Mouse (Mus musculus): Measurements from ENCODE around the gene Mad1l1. TPM values are rescaled to one million over a fixed set of nuclear protein-coding genes. Genes with fewer than 3 reads are reported as not detected.

Mad1l1 gene
- polyA plus RNA-seq, 2 experiments: 31.8 to 38.2 TPM

- H3K27me3 ChIP-seq (ENCODE audit: control insufficient read depth, insufficient read depth, low read length): no peaks in the 10 kb centered on the region
- no peak overlapping the region for H3K27ac ChIP-seq (replicated peaks; ENCODE audit: low read depth, low read length)
- H3K36me3 ChIP-seq (ENCODE audit: control insufficient read depth, insufficient read depth, low read length): no peaks in the 10 kb centered on the region
- no peak overlapping the region for H3K9ac ChIP-seq (ENCODE audit: low read depth, low read length, severe bottlenecking)
- WGBS: 73% methylated on average over 9 of the region's 9 CpGs
- DNase-seq (ENCODE audit: low spot score) (no peak), ATAC-seq (ENCODE audit: low FRiP score, low read depth) (no peak)
- no peak for TF ChIP-seq POLR2A (IDR thresholded peaks at IDR 0.05; ENCODE audit: borderline replicate concordance, extremely low read depth, insufficient read depth, insufficient read length)
- no peaks in the 10 kb centered on the region for H3K9me3 ChIP-seq (ENCODE audit: control insufficient read depth, low read length)
- no peaks in the 10 kb centered on the region for H3K4me1 ChIP-seq (ENCODE audit: control insufficient read depth, insufficient read depth, low read length)
- no peak overlapping the region for H3K4me2 ChIP-seq (replicated peaks; ENCODE audit: low read depth, low read length, severe bottlenecking)
- no peak overlapping the region for H3K4me3 ChIP-seq (replicated peaks; ENCODE audit: low read length)
Observed at GRCm38 (mm10) chr5:139979371-139979770, 342.0 kb downstream of the Mad1l1 start.

GRCm38 (mm10) chr5:139978525-139979276 is 342.7 kb downstream of the Mad1l1 start:
- Histone ChIP-seq H3K4me1 (ENCODE audit: control insufficient read depth, insufficient read depth, low read length) (no peaks in the 10 kb centered on the region), H3K9me3 (ENCODE audit: control insufficient read depth, low read length) (no peaks in the 10 kb centered on the region), H3K4me3 (replicated peaks; ENCODE audit: low read length) (no peak overlapping the region), H3K27ac (replicated peaks; ENCODE audit: low read depth, low read length) (no peak overlapping the region), H3K27me3 (ENCODE audit: control insufficient read depth, insufficient read depth, low read length) (no peaks in the 10 kb centered on the region), H3K36me3 (ENCODE audit: control insufficient read depth, insufficient read depth, low read length) (no peaks in the 10 kb centered on the region), H3K9ac (ENCODE audit: low read depth, low read length, severe bottlenecking) (no peak overlapping the region), H3K4me2 (replicated peaks; ENCODE audit: low read depth, low read length, severe bottlenecking) (no peak overlapping the region)
- 4% methylated on average over 13 of the region's 13 CpGs for WGBS
- peak; percentile 30 for DNase-seq (ENCODE audit: low spot score)
- no peak for TF ChIP-seq POLR2A (IDR thresholded peaks at IDR 0.05; ENCODE audit: borderline replicate concordance, extremely low read depth, insufficient read depth, insufficient read length)
- no peak for ATAC-seq (ENCODE audit: low FRiP score, low read depth)

GRCm38 (mm10) chr5:139977476-139977875 is 343.9 kb downstream of the Mad1l1 start:
- TF ChIP-seq POLR2A (IDR thresholded peaks at IDR 0.05; ENCODE audit: borderline replicate concordance, extremely low read depth, insufficient read depth, insufficient read length): no peak
- H3K4me3 ChIP-seq (replicated peaks; ENCODE audit: low read length): no peak overlapping the region
- no peak overlapping the region for H3K4me2 ChIP-seq (replicated peaks; ENCODE audit: low read depth, low read length, severe bottlenecking)
- H3K9me3 ChIP-seq (ENCODE audit: control insufficient read depth, low read length): no peaks in the 10 kb centered on the region
- DNase-seq (ENCODE audit: low spot score): no peak
- no peaks in the 10 kb centered on the region for H3K4me1 ChIP-seq (ENCODE audit: control insufficient read depth, insufficient read depth, low read length)
- 0 out of 2 replicates have a peak, but pooled peaks cover 4% of the 10 kb centered on the region for H3K27me3 ChIP-seq (ENCODE audit: control insufficient read depth, insufficient read depth, low read length)
- WGBS: 25% methylated on average over 8 of the region's 8 CpGs
- H3K36me3 ChIP-seq (ENCODE audit: control insufficient read depth, insufficient read depth, low read length): no peaks in the 10 kb centered on the region
- no peak overlapping the region for H3K9ac ChIP-seq (ENCODE audit: low read depth, low read length, severe bottlenecking)
- ATAC-seq (ENCODE audit: low FRiP score, low read depth): no peak
- H3K27ac ChIP-seq (replicated peaks; ENCODE audit: low read depth, low read length): no peak overlapping the region

GRCm38 (mm10) chr5:139976584-139976983 is 344.8 kb downstream of the Mad1l1 start:
- no peak overlapping the region for H3K27ac ChIP-seq (replicated peaks; ENCODE audit: low read depth, low read length)
- H3K4me2 ChIP-seq (replicated peaks; ENCODE audit: low read depth, low read length, severe bottlenecking): no peak overlapping the region
- no peak for ATAC-seq (ENCODE audit: low FRiP score, low read depth)
- H3K9ac ChIP-seq (ENCODE audit: low read depth, low read length, severe bottlenecking): no peak overlapping the region
- H3K4me1 ChIP-seq (ENCODE audit: control insufficient read depth, insufficient read depth, low read length): no peaks in the 10 kb centered on the region
- no peak overlapping the region for H3K4me3 ChIP-seq (replicated peaks; ENCODE audit: low read length)
- H3K27me3 ChIP-seq (ENCODE audit: control insufficient read depth, insufficient read depth, low read length): 0 out of 2 replicates have a peak, but pooled peaks cover 4% of the 10 kb centered on the region
- TF ChIP-seq POLR2A (IDR thresholded peaks at IDR 0.05; ENCODE audit: borderline replicate concordance, extremely low read depth, insufficient read depth, insufficient read length): no peak
- DNase-seq (ENCODE audit: low spot score): no peak
- WGBS: 76% methylated on average over 4 of the region's 4 CpGs
- H3K9me3 ChIP-seq (ENCODE audit: control insufficient read depth, low read length): no peaks in the 10 kb centered on the region
- H3K36me3 ChIP-seq (ENCODE audit: control insufficient read depth, insufficient read depth, low read length): no peaks in the 10 kb centered on the region

GRCm38 (mm10) chr5:139970186-139970631 is 351.1 kb downstream of the Mad1l1 start:
- no peak for TF ChIP-seq POLR2A (IDR thresholded peaks at IDR 0.05; ENCODE audit: borderline replicate concordance, extremely low read depth, insufficient read depth, insufficient read length)
- peak; percentile 6 for DNase-seq (ENCODE audit: low spot score)
- 63% methylated on average over 12 of the region's 12 CpGs for WGBS
- Histone ChIP-seq H3K4me1 (ENCODE audit: control insufficient read depth, insufficient read depth, low read length) (no peaks in the 10 kb centered on the region), H3K4me3 (replicated peaks; ENCODE audit: low read length) (no peak overlapping the region), H3K4me2 (replicated peaks; ENCODE audit: low read depth, low read length, severe bottlenecking) (no peak overlapping the region), H3K27me3 (ENCODE audit: control insufficient read depth, insufficient read depth, low read length) (0 out of 2 replicates have a peak, but pooled peaks cover 4% of the 10 kb centered on the region), H3K9ac (ENCODE audit: low read depth, low read length, severe bottlenecking) (no peak overlapping the region), H3K36me3 (ENCODE audit: control insufficient read depth, insufficient read depth, low read length) (no peaks in the 10 kb centered on the region), H3K9me3 (ENCODE audit: control insufficient read depth, low read length) (no peaks in the 10 kb centered on the region), H3K27ac (replicated peaks; ENCODE audit: low read depth, low read length) (no peak overlapping the region)
- no peak for ATAC-seq (ENCODE audit: low FRiP score, low read depth)
